Mouse (Mus musculus) myocyte (in vitro differentiated cells): ENCODE measurements at regions not wholly inside any gene's neighbourhood (a gene's known extent, or its start where the extent isn't known, plus 50 kb on each side); places are given as distances from the start of the nearest gene placed in this dataset.

Source experiments
- E2F4 ChIP-seq: IDR thresholded peaks from one replicate; pipeline ENCODE4 v1.6.1; 2011; ENCODE audit warnings: mild to moderate bottlenecking, control low read depth, moderate library complexity; ENCODE audit not compliant: insufficient read depth
- POLR2A ChIP-seq: IDR thresholded peaks from one replicate; pipeline ENCODE4 v1.6.1; 2011; ENCODE audit warnings: low read depth, mild to moderate bottlenecking, control low read depth, moderate library complexity; ENCODE audit not compliant: insufficient read length
- POLR2AphosphoS2 ChIP-seq: IDR thresholded peaks from one replicate; pipeline ENCODE4 v1.6.1; 2011; ENCODE audit warnings: low read depth, control low read depth; ENCODE audit not compliant: insufficient read length

- no peak for TF ChIP-seq POLR2A
- TF ChIP-seq E2F4 = no peak
- no peak for TF ChIP-seq POLR2AphosphoS2
These were observed 183.8 kb upstream of the Tmem132c start for GRCm38 (mm10) chr5:127057770-127058169.
